Mouse (Mus musculus) Patski (cell line): ENCODE results near the gene Pgc. TPM values are rescaled to one million over a fixed set of nuclear protein-coding genes. Genes with fewer than 3 reads are reported as not detected.

Experiments used
- ATAC-seq: fragments of 100-300 bp; one replicate; pipeline ENCODE4 v1.8.0; 2021
- CTCF ChIA-PET: fragments of 350-600 bp; sonication (Branson Sonifier 250); formaldehyde crosslinking; loops from one replicate; lab custom pipeline; 2022; ENCODE audit warnings: inconsistent platforms; lab: Charles Lee
- POLR2A ChIA-PET: fragments of 350-600 bp; sonication (Branson Sonifier 250); formaldehyde crosslinking; loops from one replicate; lab custom pipeline; 2022; ENCODE audit warnings: antibody characterized with exemption, inconsistent platforms; lab: Charles Lee
- DNase-seq: peaks from one replicate; pipeline ENCODE4 v3.0.0-alpha.2; 2011; ENCODE audit warnings: low read depth, low spot score
- H3K27me3 ChIP-seq: fragments of 371-371 bp; one replicate; pipeline ENCODE4 v1.5.1; 2021
- CTCF ChIP-seq: fragments of 100-300 bp; IDR thresholded peaks from one replicate; pipeline ENCODE4 v1.5.1; 2021
- in situ Hi-C: fragments of 300-500 bp; cut with MboI; formaldehyde crosslinking; loops from 3 replicates; pipeline ENCODE4 v1.11.1; 2018; ENCODE audit warnings: low pct_unique_long_range_greater_than_20kb, mixed read lengths
- polyA plus RNA-seq: library from polyadenylated mRNA; unstranded; gene quantifications from one replicate; pipeline ENCODE4 v1.2.3, GENCODE M21; 2021

Gene Pgc
- not detected for polyA plus RNA-seq

- ATAC-seq, result no peak
- ChIA-PET POLR2A (no interaction called here), CTCF (interaction anchor here (1.0 kb wide), 1 partner anchor 10 kb away, joined by 3 read pairs; the partner anchor contains the start of gene Tfeb)
- TF ChIP-seq CTCF, result no peak
- H3K27me3 ChIP-seq, result peaks cover 16% of the 10 kb centered on the region
- in situ Hi-C loops, result no loop called here
- no peak for DNase-seq
Measured at GRCm38 (mm10) chr17:47726566-47726965, at the start of gene Pgc. Gene Pgc, plus strand, starts transcription at chr17:47726842.

- no peaks in the 10 kb centered on the region for H3K27me3 ChIP-seq
- POLR2A ChIA-PET, result no interaction called here
- no peak for TF ChIP-seq CTCF
- CTCF ChIA-PET, result interaction anchor here (1.6 to 3.9 kb wide), 4 partner anchors 31 to 39 kb away, joined by 3 to 55 read pairs (median 14); no protein-coding TSS in a partner anchor
- DNase-seq, result no peak
- no peak for ATAC-seq
- in situ Hi-C loops, result no loop called here
Measured at GRCm38 (mm10) chr17:47678238-47678637, 48.4 kb upstream of the Pgc start.

- in situ Hi-C loops, result no loop called here
- ChIA-PET CTCF (interaction anchor here (1.2 to 3.9 kb wide), 5 partner anchors 31 to 54 kb away, joined by 3 to 55 read pairs (median 3); no protein-coding TSS in a partner anchor), POLR2A (no interaction called here)
- no peak for ATAC-seq
- no peak for TF ChIP-seq CTCF
- H3K27me3 ChIP-seq, result no peaks in the 10 kb centered on the region
- DNase-seq, result no peak
Measured at GRCm38 (mm10) chr17:47678702-47679101, 47.9 kb upstream of the Pgc start.

- no peaks in the 10 kb centered on the region for H3K27me3 ChIP-seq
- no peak for TF ChIP-seq CTCF
- DNase-seq (no peak), ATAC-seq (no peak)
- in situ Hi-C loops, result no loop called here
- POLR2A ChIA-PET, result interaction anchor here (1.0 kb wide), 1 partner anchor 35 kb away, joined by 3 read pairs; no protein-coding TSS in a partner anchor
- CTCF ChIA-PET, result interaction anchor here (0.9 to 2.1 kb wide), 3 partner anchors 20 to 69 kb away, joined by 3 to 5 read pairs (median 4); no protein-coding TSS in a partner anchor
Measured at GRCm38 (mm10) chr17:47682836-47683235, 43.8 kb upstream of the Pgc start.

- in situ Hi-C loops, result loop anchor here (5.0 kb wide), 2 partner anchors 40 to 175 kb away; no protein-coding TSS in a partner anchor
- ChIA-PET CTCF (no interaction called here), POLR2A (interaction anchor here (0.7 to 1.3 kb wide), 2 partner anchors 18 to 192 kb away, joined by 3 to 4 read pairs; no protein-coding TSS in a partner anchor)
- DNase-seq (peak; percentile 64), ATAC-seq (peak; percentile 77)
- no peaks in the 10 kb centered on the region for H3K27me3 ChIP-seq
- TF ChIP-seq CTCF, result no peak
Measured at GRCm38 (mm10) chr17:47687409-47688343, 39.0 kb upstream of the Pgc start.

GRCm38 (mm10) chr17:47688344-47688607 is 38.4 kb upstream of the Pgc start, which contains the start of gene Tomm6:
Gene Tomm6, minus strand, starts transcription at chr17:47688386.
- in situ Hi-C loops, result loop anchor here (5.0 kb wide), 2 partner anchors 41 to 176 kb away; no protein-coding TSS in a partner anchor
- TF ChIP-seq CTCF, result no peak
- no peaks in the 10 kb centered on the region for H3K27me3 ChIP-seq
- DNase-seq (no peak), ATAC-seq (no peak)
- POLR2A ChIA-PET, result interaction anchor here (0.7 to 1.3 kb wide), 2 partner anchors 17 to 192 kb away, joined by 3 to 4 read pairs; no protein-coding TSS in a partner anchor
- CTCF ChIA-PET, result no interaction called here

GRCm38 (mm10) chr17:47688608-47689575 is 37.8 kb upstream of the Pgc start, which contains the start of gene Frs3:
Gene Frs3, plus strand, starts transcription at chr17:47689030.
- CTCF ChIA-PET, result interaction anchor here (1.0 to 2.5 kb wide), 2 partner anchors 12 to 45 kb away, joined by 3 to 8 read pairs; no protein-coding TSS in a partner anchor
- in situ Hi-C loops, result loop anchor here (5.0 kb wide), 2 partner anchors 42 to 177 kb away; no protein-coding TSS in a partner anchor

GRCm38 (mm10) chr17:47689894-47690293 is 36.7 kb upstream of the Pgc start:
- DNase-seq (no peak), ATAC-seq (no peak)
- no peaks in the 10 kb centered on the region for H3K27me3 ChIP-seq
- CTCF ChIA-PET, result interaction anchor here (1.0 to 2.5 kb wide), 2 partner anchors 13 to 46 kb away, joined by 3 to 8 read pairs; no protein-coding TSS in a partner anchor
- TF ChIP-seq CTCF, result no peak
- in situ Hi-C loops, result loop anchor here (5.0 kb wide), 2 partner anchors 43 to 178 kb away; no protein-coding TSS in a partner anchor
- POLR2A ChIA-PET, result no interaction called here

More at GRCm38 (mm10) chr17:47688608-47689575, 37.8 kb upstream of the Pgc start, which contains the start of gene Frs3:
- no peaks in the 10 kb centered on the region for H3K27me3 ChIP-seq
- no peak for DNase-seq
- ATAC-seq, result peak; percentile 28
- POLR2A ChIA-PET, result interaction anchor here (0.7 to 1.3 kb wide), 2 partner anchors 17 to 193 kb away, joined by 3 to 4 read pairs; no protein-coding TSS in a partner anchor
- no peak for TF ChIP-seq CTCF

- TF ChIP-seq CTCF, result no peak
- ChIA-PET CTCF (interaction anchor here (1.2 to 2.5 kb wide), 2 partner anchors 15 to 68 kb away, joined by 3 to 8 read pairs; no protein-coding TSS in a partner anchor), POLR2A (no interaction called here)
- in situ Hi-C loops, result no loop called here
- ATAC-seq (no peak), DNase-seq (no peak)
- no peaks in the 10 kb centered on the region for H3K27me3 ChIP-seq
Measured at GRCm38 (mm10) chr17:47691650-47692049, 35.0 kb upstream of the Pgc start.
